ENCODE assay signal across 9 mouse cellular contexts in genomic region chr6:88916153-88916552, GRCm38 (mm10). TPM values are rescaled to one million over a fixed set of nuclear protein-coding genes. Genes with fewer than 3 reads are reported as not detected.
A peak's percentile ranks its signal among the peaks of the same experiment; 100 is the strongest.
DNase-seq lines count a peak whose midpoint lies in the region; ATAC-seq and TF ChIP-seq lines count a peak whose summit lies in the region.
"Had no signal": no experiment of that assay in that cellular context is flagged by ENCODE, and none has a peak within 500 bp of the region (broad histone marks: within the 10 kb centered on the region; RNA-seq: fewer than 3 reads in every experiment).

No protein-coding gene starts in this region.

- no peak for TF ChIP-seq EP300 in ES-Bruce4 (IDR thresholded peaks at IDR 0.05; ENCODE audit: insufficient read depth, low read depth, low read length)

- no peaks in the 10 kb centered on the region for H3K27me3 ChIP-seq in hindbrain, embryonic 11.5 days (ENCODE audit: control insufficient read depth, insufficient read depth, low read length)
- no peaks in the 10 kb centered on the region for H3K27me3 ChIP-seq in hindbrain, embryonic 12.5 days
- no peaks in the 10 kb centered on the region for H3K27me3 ChIP-seq in ES-Bruce4 (ENCODE audit: control insufficient read depth, insufficient read depth, low read length, poor library complexity, severe bottlenecking)
- H3K27me3 ChIP-seq in embryonic facial prominence, embryonic 14.5 days (replicated peaks; ENCODE audit: control insufficient read depth, insufficient read depth, low read length) = no peaks in the 10 kb centered on the region
- H3K27me3 ChIP-seq: limb, embryonic 15.5 days had no signal

- no peak overlapping the region for H3K27ac ChIP-seq in hindbrain, embryonic 11.5 days (ENCODE audit: low read depth, low read length)
- H3K27ac ChIP-seq in hindbrain, embryonic 12.5 days = no peak overlapping the region
- H3K27ac ChIP-seq in ES-Bruce4 (ENCODE audit: insufficient read depth, low read length) = no peak overlapping the region
- no peak overlapping the region for H3K27ac ChIP-seq in embryonic facial prominence, embryonic 14.5 days (replicated peaks; ENCODE audit: low read depth, low read length)
- H3K27ac ChIP-seq in olfactory bulb, adult 2 months (ENCODE audit: insufficient read depth, low read depth, low read length) = no peak overlapping the region
- H3K27ac ChIP-seq: limb, embryonic 15.5 days had no signal

- no peaks in the 10 kb centered on the region for H3K36me3 ChIP-seq in hindbrain, embryonic 11.5 days (ENCODE audit: control insufficient read depth, insufficient read depth, low read length)
- peaks cover 11% of the 10 kb centered on the region; the same call in 1 of the 2 replicates for H3K36me3 ChIP-seq in hindbrain, embryonic 12.5 days
- no peaks in the 10 kb centered on the region for H3K36me3 ChIP-seq in ES-Bruce4 (ENCODE audit: control insufficient read depth, insufficient read depth, low read length, poor library complexity, severe bottlenecking)
- peaks cover 5% of the 10 kb centered on the region for H3K36me3 ChIP-seq in embryonic facial prominence, embryonic 14.5 days (ENCODE audit: control insufficient read depth, insufficient read depth, low read length)

- no peak for TF ChIP-seq POLR2A in ES-Bruce4 (IDR thresholded peaks at IDR 0.05; ENCODE audit: insufficient read depth, low read length)
- TF ChIP-seq POLR2A in olfactory bulb, adult 2 months (IDR thresholded peaks at IDR 0.05; ENCODE audit: insufficient read depth, low read depth, low read length) = no peak

- H3K9ac ChIP-seq in hindbrain, embryonic 11.5 days (ENCODE audit: low read depth, low read length) = no peak overlapping the region
- H3K9ac ChIP-seq in hindbrain, embryonic 12.5 days = no peak overlapping the region
- no peak overlapping the region for H3K9ac ChIP-seq in ES-Bruce4 (ENCODE audit: low read depth, poor library complexity, severe bottlenecking)
- H3K9ac ChIP-seq in embryonic facial prominence, embryonic 14.5 days (ENCODE audit: low read depth, low read length) = no peak overlapping the region
- H3K9ac ChIP-seq: limb, embryonic 15.5 days had no signal

- H3K4me2 ChIP-seq in hindbrain, embryonic 11.5 days (replicated peaks; ENCODE audit: low read depth, low read length) = no peak overlapping the region
- H3K4me2 ChIP-seq in hindbrain, embryonic 12.5 days (replicated peaks) = no peak overlapping the region
- no peak overlapping the region for H3K4me2 ChIP-seq in embryonic facial prominence, embryonic 14.5 days (ENCODE audit: low read depth, low read length)
- H3K4me2 ChIP-seq: limb, embryonic 15.5 days had no signal

- WGBS in hindbrain, embryonic 11.5 days = 63% methylated on average over 1 of the region's 1 CpGs
- WGBS in hindbrain, embryonic 12.5 days = 62% methylated on average over 1 of the region's 1 CpGs
- WGBS in embryonic facial prominence, embryonic 14.5 days = 69% methylated on average over 1 of the region's 1 CpGs
- 83% methylated on average over 1 of the region's 1 CpGs for WGBS in olfactory bulb, adult 2 months

- TF ChIP-seq CTCF in ES-Bruce4 (IDR thresholded peaks at IDR 0.05; ENCODE audit: low read depth, low read length) = peak; percentile 76
- peak; percentile 38; the same call in 1 of the 2 replicates for TF ChIP-seq CTCF in olfactory bulb, adult 2 months (IDR thresholded peaks at IDR 0.05; ENCODE audit: insufficient read depth, low read depth, low read length)

- 0 out of 2 replicates have a peak, but pooled peaks have one; percentile 23 for ATAC-seq in hindbrain, embryonic 11.5 days (ENCODE audit: low FRiP score)
- ATAC-seq in hindbrain, embryonic 12.5 days (ENCODE audit: low FRiP score) = no peak
- no peak for ATAC-seq in embryonic facial prominence, embryonic 14.5 days (ENCODE audit: low read depth)

- peak; percentile 54 for DNase-seq in hindbrain, embryonic 11.5 days (ENCODE audit: low spot score)
- DNase-seq in 416B (ENCODE audit: low read depth) = peak; percentile 71
- DNase-seq in embryonic facial prominence, embryonic 14.5 days (ENCODE audit: low spot score) = peak; percentile 34
- peak; percentile 63 for DNase-seq in kidney, postnatal 14 days
- no peak for DNase-seq in urinary bladder, adult 18-20 months (ENCODE audit: low spot score in 2 of 2)

- H3K4me3 ChIP-seq in hindbrain, embryonic 11.5 days (ENCODE audit: low read depth, low read length) = no peak overlapping the region
- no peak overlapping the region for H3K4me3 ChIP-seq in hindbrain, embryonic 12.5 days
- H3K4me3 ChIP-seq in ES-Bruce4 (ENCODE audit: low read depth, low read length) = no peak overlapping the region
- H3K4me3 ChIP-seq in embryonic facial prominence, embryonic 14.5 days (ENCODE audit: low read depth, low read length) = no peak overlapping the region
- no peak overlapping the region for H3K4me3 ChIP-seq in olfactory bulb, adult 2 months (ENCODE audit: insufficient read depth, low read depth, low read length)
- H3K4me3 ChIP-seq: limb, embryonic 15.5 days had no signal

- no peaks in the 10 kb centered on the region for H3K9me3 ChIP-seq in hindbrain, embryonic 11.5 days (ENCODE audit: control insufficient read depth, low read length)
- no peaks in the 10 kb centered on the region for H3K9me3 ChIP-seq in hindbrain, embryonic 12.5 days (replicated peaks)
- H3K9me3 ChIP-seq in ES-Bruce4 (replicated peaks; ENCODE audit: control insufficient read depth, insufficient read depth, low read length, poor library complexity, severe bottlenecking) = no peaks in the 10 kb centered on the region
- no peaks in the 10 kb centered on the region for H3K9me3 ChIP-seq in embryonic facial prominence, embryonic 14.5 days (ENCODE audit: control insufficient read depth, low read length)
- H3K9me3 ChIP-seq: limb, embryonic 15.5 days had no signal

- no peaks in the 10 kb centered on the region for H3K4me1 ChIP-seq in hindbrain, embryonic 11.5 days (replicated peaks; ENCODE audit: control insufficient read depth, insufficient read depth, low read length)
- H3K4me1 ChIP-seq in hindbrain, embryonic 12.5 days = no peaks in the 10 kb centered on the region
- no peaks in the 10 kb centered on the region for H3K4me1 ChIP-seq in ES-Bruce4 (ENCODE audit: control insufficient read depth, insufficient read depth, low read length)
- H3K4me1 ChIP-seq in embryonic facial prominence, embryonic 14.5 days (ENCODE audit: control insufficient read depth, insufficient read depth, low read length) = no peaks in the 10 kb centered on the region
- no peaks in the 10 kb centered on the region for H3K4me1 ChIP-seq in olfactory bulb, adult 2 months (ENCODE audit: control insufficient read depth, insufficient read depth, low read length)
- H3K4me1 ChIP-seq: limb, embryonic 15.5 days had no signal

RNA-seq across cellular contexts. Expression of gene Tpra1, which starts 14.1 kb away (rescaled TPM):
- 40.1 and 45.4 TPM in 2 replicates for polyA plus RNA-seq in hindbrain, embryonic 11.5 days (2014; fragmentation: Nextera tagmentation; extraction: Ambion mirVana)
- polyA plus RNA-seq in hindbrain, embryonic 12.5 days (2016; fragmentation: Nextera tagmentation; extraction: Ambion mirVana) = 67.3 and 76.0 TPM in 2 replicates
- polyA plus RNA-seq in ES-Bruce4 (2011; ENCODE audit: insufficient read depth, insufficient read length, low read depth, missing spikeins) = 17.4 and 24.2 TPM in 2 replicates
- polyA plus RNA-seq in embryonic facial prominence, embryonic 14.5 days (2014; fragmentation: Nextera tagmentation; extraction: Ambion mirVana) = 44.9 and 52.1 TPM in 2 replicates
- not detected in 2 replicates for polyA plus RNA-seq in olfactory bulb, adult 2 months (2012; ENCODE audit: insufficient read depth, insufficient read length, low replicate concordance, missing spikeins)

RNA-seq across cellular contexts. Expression of gene Mcm2, which starts 17.6 kb away (rescaled TPM):
- polyA plus RNA-seq in hindbrain, embryonic 11.5 days (2014; fragmentation: Nextera tagmentation; extraction: Ambion mirVana) = 146 and 191 TPM in 2 replicates
- polyA plus RNA-seq in hindbrain, embryonic 12.5 days (2016; fragmentation: Nextera tagmentation; extraction: Ambion mirVana) = 119 and 130 TPM in 2 replicates
- polyA plus RNA-seq in ES-Bruce4 (2011; ENCODE audit: insufficient read depth, insufficient read length, low read depth, missing spikeins) = 117 and 120 TPM in 2 replicates
- 94.6 and 117 TPM in 2 replicates for polyA plus RNA-seq in embryonic facial prominence, embryonic 14.5 days (2014; fragmentation: Nextera tagmentation; extraction: Ambion mirVana)
- polyA plus RNA-seq in olfactory bulb, adult 2 months (2012; ENCODE audit: insufficient read depth, insufficient read length, low replicate concordance, missing spikeins) = not detected in 2 replicates

RNA-seq across cellular contexts. Expression of gene Podxl2, which starts 41.3 kb away (rescaled TPM):
- 151 and 156 TPM in 2 replicates for polyA plus RNA-seq in hindbrain, embryonic 11.5 days (2014; fragmentation: Nextera tagmentation; extraction: Ambion mirVana)
- 386 and 391 TPM in 2 replicates for polyA plus RNA-seq in hindbrain, embryonic 12.5 days (2016; fragmentation: Nextera tagmentation; extraction: Ambion mirVana)
- polyA plus RNA-seq in ES-Bruce4 (2011; ENCODE audit: insufficient read depth, insufficient read length, low read depth, missing spikeins) = 0.81 and 1.2 TPM in 2 replicates
- 83.4 and 95.9 TPM in 2 replicates for polyA plus RNA-seq in embryonic facial prominence, embryonic 14.5 days (2014; fragmentation: Nextera tagmentation; extraction: Ambion mirVana)
- 321 TPM in 1 of 2 replicates, not detected in the other for polyA plus RNA-seq in olfactory bulb, adult 2 months (2012; ENCODE audit: insufficient read depth, insufficient read length, low replicate concordance, missing spikeins)

Comparison
In these comparisons a context has a peak if more than half of its experiments do, and no peak if none do; other contexts are left out.
1. DNase-seq: peak in hindbrain, embryonic 11.5 days (single experiment), 416B (single experiment), embryonic facial prominence, embryonic 14.5 days (single experiment) and kidney, postnatal 14 days (single experiment); none in urinary bladder, adult 18-20 months (0 of 2).